Mouse (Mus musculus) lung, embryonic 14.5 days (tissue): ENCODE results near the gene Mtmr14. TPM values are rescaled to one million over a fixed set of nuclear protein-coding genes. Genes with fewer than 3 reads are reported as not detected.

ENCODE experiments used
- ATAC-seq: fragments of 200-750 bp; cut with Nextera tagmentation; 2 replicates; pipeline ENCODE4 v1.8.0; 2017; ENCODE audit warnings: mild to moderate bottlenecking, moderate TSS enrichment, moderate library complexity; ENCODE audit not compliant: insufficient read depth
- DNase-seq: peaks from one replicate; pipeline ENCODE4 v3.0.0-alpha.2; 2015
- H3K27ac ChIP-seq: fragments of 300-500 bp; sonication (generic); 2 replicates; pipeline ENCODE4 v1.5.1; 2014; ENCODE audit warnings: low read depth, mild to moderate bottlenecking, moderate library complexity
- H3K27me3 ChIP-seq: fragments of 300-500 bp; sonication (generic); 2 replicates; pipeline ENCODE4 v1.6.1; 2014; ENCODE audit warnings: low read length, control low read depth; ENCODE audit not compliant: insufficient read depth
- H3K36me3 ChIP-seq: fragments of 300-500 bp; sonication (generic); 2 replicates; pipeline ENCODE4 v1.6.1; 2014; ENCODE audit warnings: control low read depth; ENCODE audit not compliant: insufficient read depth
- H3K4me1 ChIP-seq: fragments of 300-500 bp; sonication (generic); 2 replicates; pipeline ENCODE4 v1.6.1; 2014; ENCODE audit warnings: antibody characterized with exemption, control low read depth; ENCODE audit not compliant: insufficient read depth
- H3K4me2 ChIP-seq: fragments of 300-500 bp; sonication (generic); 2 replicates; pipeline ENCODE4 v1.6.1; 2014; ENCODE audit warnings: mild to moderate bottlenecking
- H3K4me3 ChIP-seq: fragments of 300-500 bp; sonication (generic); 2 replicates; pipeline ENCODE4 v1.5.1; 2014; ENCODE audit warnings: low read depth, low read length
- H3K9ac ChIP-seq: fragments of 300-500 bp; sonication (generic); 2 replicates; pipeline ENCODE4 v1.6.1; 2014
- H3K9me3 ChIP-seq: fragments of 300-500 bp; sonication (generic); 2 replicates; pipeline ENCODE4 v1.6.1; 2016; ENCODE audit warnings: low read depth, low read length, control low read depth
- CTCF ChIP-seq: IDR thresholded peaks from 2 replicates; pipeline ENCODE4 v1.5.1; 2016; ENCODE audit warnings: antibody characterized with exemption, low read depth
- WGBS: fragments of 180-500 bp; shearing (Covaris S2); extraction: QIAGEN DNeasy Blood & Tissue Kit; methylation state at CpG from one replicate; pipeline ENCODE4 v1.1.7; 2014; 5-methylcytosine and 5-hydroxymethylcytosine counted together
- polyA plus RNA-seq: library from polyadenylated mRNA; unstranded; fragments of >200 nt; fragmentation: Nextera tagmentation; extraction: Ambion mirVana; gene quantifications from 2 replicates; pipeline ENCODE4 v1.2.1, GENCODE M21; 2014

The Mtmr14 gene
- polyA plus RNA-seq = 41.1 and 47.0 TPM in 2 replicates

- DNase-seq = peak; percentile 99
- ATAC-seq = peak; percentile 99
- H3K27me3 ChIP-seq = no peaks in the 10 kb centered on the region
- H3K4me2 ChIP-seq = peak within 1 kb of the TSS; percentile 83
- H3K4me1 ChIP-seq = 0 out of 2 replicates have a peak, but pooled peaks cover 3% of the 10 kb centered on the region
- TF ChIP-seq CTCF = no peak
- H3K36me3 ChIP-seq = peaks cover 20% of the 10 kb centered on the region; the same call in 1 of the 2 replicates
- peak within 1 kb of the TSS; percentile 73 for H3K9ac ChIP-seq
- WGBS = under 1% methylated on average over 55 of the region's 55 CpGs
- peak within 1 kb of the TSS; percentile 32; the same call in 1 of the 2 replicates for H3K27ac ChIP-seq
- peak within 1 kb of the TSS; percentile 95 for H3K4me3 ChIP-seq
- H3K9me3 ChIP-seq = no peaks in the 10 kb centered on the region
Observed at GRCm38 (mm10) chr6:113237542-113238270, at the start of gene Mtmr14. Gene Mtmr14 (plus strand): TSS chr6:113237843.

- peak overlapping the region; percentile 11; the same call in 1 of the 2 replicates for H3K4me3 ChIP-seq
- no peaks in the 10 kb centered on the region for H3K4me1 ChIP-seq
- 3% methylated on average over 46 of the region's 46 CpGs for WGBS
- peak; percentile 80 for DNase-seq
- H3K4me2 ChIP-seq = peak overlapping the region; percentile 71
- H3K9ac ChIP-seq = no peak overlapping the region
- no peaks in the 10 kb centered on the region for H3K36me3 ChIP-seq
- peaks cover 34% of the 10 kb centered on the region for H3K27me3 ChIP-seq
- no peak for TF ChIP-seq CTCF
- H3K9me3 ChIP-seq = no peaks in the 10 kb centered on the region
- no peak overlapping the region for H3K27ac ChIP-seq
- 0 out of 2 replicates have a peak, but pooled peaks have one; percentile 38 for ATAC-seq
Observed at GRCm38 (mm10) chr6:113193765-113194460, 43.7 kb upstream of the Mtmr14 start.

- Histone ChIP-seq H3K4me3 (peak overlapping the region; percentile 44), H3K27ac (no peak overlapping the region), H3K36me3 (no peaks in the 10 kb centered on the region), H3K9ac (no peak overlapping the region), H3K4me2 (peak overlapping the region; percentile 71), H3K9me3 (no peaks in the 10 kb centered on the region), H3K27me3 (peaks cover 34% of the 10 kb centered on the region), H3K4me1 (no peaks in the 10 kb centered on the region)
- ATAC-seq (0 out of 2 replicates have a peak, but pooled peaks have one; percentile 6), DNase-seq (no peak)
- TF ChIP-seq CTCF = no peak
- WGBS = 5% methylated on average over 5 of the region's 5 CpGs
Observed at GRCm38 (mm10) chr6:113194517-113194840, 43.2 kb upstream of the Mtmr14 start.

GRCm38 (mm10) chr6:113194841-113195595 is 42.6 kb upstream of the Mtmr14 start, which contains the start of gene Lhfpl4:
Gene Lhfpl4 (minus strand): TSS chr6:113195384.
- Histone ChIP-seq H3K4me2 (peak within 1 kb of the TSS; percentile 71), H3K27me3 (peaks cover 34% of the 10 kb centered on the region), H3K4me3 (peak within 1 kb of the TSS; percentile 44), H3K9ac (peak within 1 kb of the TSS; percentile 32; the same call in 1 of the 2 replicates), H3K27ac (no peak within 1 kb of the TSS), H3K36me3 (no peaks in the 10 kb centered on the region), H3K4me1 (no peaks in the 10 kb centered on the region), H3K9me3 (no peaks in the 10 kb centered on the region)
- peak; percentile 30 for DNase-seq
- under 1% methylated on average over 60 of the region's 66 CpGs for WGBS
- ATAC-seq = peak; percentile 49
- TF ChIP-seq CTCF = no peak

- Histone ChIP-seq H3K9ac (no peak overlapping the region), H3K27ac (no peak overlapping the region), H3K4me3 (peak overlapping the region; percentile 44), H3K4me1 (no peaks in the 10 kb centered on the region), H3K27me3 (peaks cover 34% of the 10 kb centered on the region), H3K4me2 (peak overlapping the region; percentile 71), H3K36me3 (no peaks in the 10 kb centered on the region), H3K9me3 (no peaks in the 10 kb centered on the region)
- DNase-seq (no peak), ATAC-seq (no peak)
- no peak for TF ChIP-seq CTCF
- 14% methylated on average over 9 of the region's 9 CpGs for WGBS
Observed at GRCm38 (mm10) chr6:113195596-113195992, 42.0 kb upstream of the Mtmr14 start.

- Histone ChIP-seq H3K4me1 (no peaks in the 10 kb centered on the region), H3K27me3 (no peaks in the 10 kb centered on the region), H3K27ac (no peak overlapping the region), H3K9me3 (no peaks in the 10 kb centered on the region), H3K36me3 (no peaks in the 10 kb centered on the region), H3K4me2 (no peak overlapping the region), H3K4me3 (no peak overlapping the region), H3K9ac (no peak overlapping the region)
- WGBS = 74% methylated on average over 2 of the region's 2 CpGs
- TF ChIP-seq CTCF = no peak
- DNase-seq (no peak), ATAC-seq (no peak)
Observed at GRCm38 (mm10) chr6:113216280-113216679, 21.4 kb upstream of the Mtmr14 start.
